Mouse (Mus musculus) stomach, postnatal 0 days (tissue): ENCODE data around the gene Nt5m. TPM values are rescaled to one million over a fixed set of nuclear protein-coding genes. Genes with fewer than 3 reads are reported as not detected.
A peak's percentile ranks its signal among the peaks of the same experiment; 100 is the strongest.

ENCODE experiments used
- ATAC-seq: fragments of 200-750 bp; cut with Nextera tagmentation; 2 replicates; pipeline ENCODE4 v1.8.0; 2017; ENCODE audit not compliant: low FRiP score, low TSS enrichment
- DNase-seq: peaks from one replicate; pipeline ENCODE4 v3.0.0-alpha.2; 2016; ENCODE audit warnings: low spot score
- H3K27ac ChIP-seq: fragments of 300-500 bp; sonication (generic); replicated peaks from 2 replicates; pipeline ENCODE4 v1.5.1; 2014; ENCODE audit warnings: mild to moderate bottlenecking, control low read depth
- H3K27me3 ChIP-seq: fragments of 300-500 bp; sonication (generic); 2 replicates; pipeline ENCODE4 v1.6.1; 2014; ENCODE audit warnings: low read length; ENCODE audit not compliant: control insufficient read depth, insufficient read depth
- H3K36me3 ChIP-seq: fragments of 300-500 bp; sonication (generic); 2 replicates; pipeline ENCODE4 v1.6.1; 2014; ENCODE audit warnings: low read length, mixed read lengths; ENCODE audit not compliant: control insufficient read depth, insufficient read depth
- H3K4me1 ChIP-seq: fragments of 300-500 bp; sonication (generic); replicated peaks from 2 replicates; pipeline ENCODE4 v1.6.1; 2014; ENCODE audit warnings: antibody characterized with exemption; ENCODE audit not compliant: control insufficient read depth, insufficient read depth
- H3K4me2 ChIP-seq: fragments of 300-500 bp; sonication (generic); replicated peaks from 2 replicates; pipeline ENCODE4 v1.6.1; 2014; ENCODE audit warnings: low read depth, mild to moderate bottlenecking, control low read depth, moderate library complexity
- H3K4me3 ChIP-seq: fragments of 300-500 bp; sonication (generic); 2 replicates; pipeline ENCODE4 v1.5.1; 2014; ENCODE audit warnings: low read depth, low read length, control low read depth
- H3K9ac ChIP-seq: fragments of 300-500 bp; sonication (generic); 2 replicates; pipeline ENCODE4 v1.6.1; 2014; ENCODE audit warnings: mild to moderate bottlenecking, low read length, control low read depth, mixed read lengths
- H3K9me3 ChIP-seq: fragments of 300-500 bp; sonication (generic); 2 replicates; pipeline ENCODE4 v1.6.1; 2016; ENCODE audit warnings: low read length; ENCODE audit not compliant: control insufficient read depth
- CTCF ChIP-seq: IDR thresholded peaks from 2 replicates; pipeline ENCODE4 v1.5.1; 2016; ENCODE audit warnings: antibody characterized with exemption, low read depth, mild to moderate bottlenecking, moderate library complexity
- EP300 ChIP-seq: optimal IDR thresholded peaks from 2 replicates; pipeline ENCODE3; 2016; ENCODE audit warnings: antibody characterized with exemption
- WGBS: fragments of 180-500 bp; shearing (Covaris S2); extraction: QIAGEN DNeasy Blood & Tissue Kit; methylation state at CpG from one replicate; pipeline ENCODE4 v1.1.7; 2014; 5-methylcytosine and 5-hydroxymethylcytosine counted together
- polyA plus RNA-seq: library from polyadenylated mRNA; unstranded; fragments of >200 nt; fragmentation: Nextera tagmentation; extraction: Ambion mirVana; gene quantifications from 2 replicates; pipeline ENCODE4 v1.2.1, GENCODE M21; 2015

Nt5m gene
- polyA plus RNA-seq, 1 experiment from 2014 or later: 21.9 TPM

GRCm38 (mm10) chr11:59894916-59895315 is 55.7 kb downstream of the Nt5m start:
- H3K4me2 ChIP-seq: no peak overlapping the region
- no peak overlapping the region for H3K9ac ChIP-seq
- no peak for TF ChIP-seq CTCF
- TF ChIP-seq EP300: no peak
- DNase-seq (no peak), ATAC-seq (no peak)
- H3K36me3 ChIP-seq: no peaks in the 10 kb centered on the region
- WGBS: 35% methylated on average over 6 of the region's 6 CpGs
- H3K4me3 ChIP-seq: no peak overlapping the region
- no peaks in the 10 kb centered on the region for H3K27me3 ChIP-seq
- H3K4me1 ChIP-seq: no peaks in the 10 kb centered on the region
- no peaks in the 10 kb centered on the region for H3K9me3 ChIP-seq
- no peak overlapping the region for H3K27ac ChIP-seq

- no peak for TF ChIP-seq CTCF
- WGBS: 32% methylated on average over 8 of the region's 8 CpGs
- ATAC-seq (no peak), DNase-seq (no peak)
- H3K4me1 ChIP-seq: no peaks in the 10 kb centered on the region
- H3K27ac ChIP-seq: no peak overlapping the region
- H3K36me3 ChIP-seq: no peaks in the 10 kb centered on the region
- no peaks in the 10 kb centered on the region for H3K27me3 ChIP-seq
- no peak overlapping the region for H3K9ac ChIP-seq
- H3K9me3 ChIP-seq: no peaks in the 10 kb centered on the region
- H3K4me3 ChIP-seq: no peak overlapping the region
- H3K4me2 ChIP-seq: no peak overlapping the region
These were observed 56.1 kb downstream of the Nt5m start for GRCm38 (mm10) chr11:59895316-59895715.

DNA sequence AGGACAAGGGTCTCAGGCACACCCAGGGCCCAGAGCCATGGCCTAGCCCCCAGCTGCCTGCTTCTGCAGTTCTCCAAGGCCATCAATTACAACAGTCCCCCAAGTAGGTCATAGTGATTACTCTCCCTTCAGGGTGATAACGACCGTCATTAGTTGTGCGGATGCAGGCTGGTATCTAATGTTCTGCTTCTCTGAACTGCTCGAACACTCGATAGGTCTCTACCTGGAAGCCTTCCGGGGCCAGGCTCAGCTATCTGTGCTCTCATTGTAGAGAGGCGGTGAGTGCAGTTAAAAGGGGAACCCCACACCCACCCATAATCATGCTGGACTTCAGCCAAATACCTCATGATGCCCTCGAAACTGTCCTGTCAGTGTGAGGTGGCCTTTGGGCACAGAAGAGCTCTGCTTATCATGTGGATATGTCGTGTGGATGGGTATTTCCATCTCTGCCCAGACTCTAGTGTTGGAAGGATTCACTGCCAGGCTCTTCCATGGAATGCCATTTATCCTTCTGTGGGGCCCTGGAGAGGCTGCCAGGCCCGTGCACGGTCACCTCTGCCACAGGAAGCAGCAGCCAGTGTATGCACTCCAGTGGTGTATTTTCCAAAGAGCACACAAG is 58.8 kb downstream of the Nt5m start:
- Histone ChIP-seq H3K4me1 (0 out of 2 replicates have a peak, but pooled peaks cover 3% of the 10 kb centered on the region), H3K36me3 (no peaks in the 10 kb centered on the region), H3K9ac (no peak overlapping the region), H3K4me2 (no peak overlapping the region), H3K27me3 (no peaks in the 10 kb centered on the region), H3K4me3 (no peak overlapping the region), H3K9me3 (no peaks in the 10 kb centered on the region), H3K27ac (no peak overlapping the region)
- no peak for DNase-seq
- TF ChIP-seq EP300: no peak
- no peak for TF ChIP-seq CTCF
- no peak for ATAC-seq
- WGBS: 62% methylated on average over 11 of the region's 11 CpGs

DNA sequence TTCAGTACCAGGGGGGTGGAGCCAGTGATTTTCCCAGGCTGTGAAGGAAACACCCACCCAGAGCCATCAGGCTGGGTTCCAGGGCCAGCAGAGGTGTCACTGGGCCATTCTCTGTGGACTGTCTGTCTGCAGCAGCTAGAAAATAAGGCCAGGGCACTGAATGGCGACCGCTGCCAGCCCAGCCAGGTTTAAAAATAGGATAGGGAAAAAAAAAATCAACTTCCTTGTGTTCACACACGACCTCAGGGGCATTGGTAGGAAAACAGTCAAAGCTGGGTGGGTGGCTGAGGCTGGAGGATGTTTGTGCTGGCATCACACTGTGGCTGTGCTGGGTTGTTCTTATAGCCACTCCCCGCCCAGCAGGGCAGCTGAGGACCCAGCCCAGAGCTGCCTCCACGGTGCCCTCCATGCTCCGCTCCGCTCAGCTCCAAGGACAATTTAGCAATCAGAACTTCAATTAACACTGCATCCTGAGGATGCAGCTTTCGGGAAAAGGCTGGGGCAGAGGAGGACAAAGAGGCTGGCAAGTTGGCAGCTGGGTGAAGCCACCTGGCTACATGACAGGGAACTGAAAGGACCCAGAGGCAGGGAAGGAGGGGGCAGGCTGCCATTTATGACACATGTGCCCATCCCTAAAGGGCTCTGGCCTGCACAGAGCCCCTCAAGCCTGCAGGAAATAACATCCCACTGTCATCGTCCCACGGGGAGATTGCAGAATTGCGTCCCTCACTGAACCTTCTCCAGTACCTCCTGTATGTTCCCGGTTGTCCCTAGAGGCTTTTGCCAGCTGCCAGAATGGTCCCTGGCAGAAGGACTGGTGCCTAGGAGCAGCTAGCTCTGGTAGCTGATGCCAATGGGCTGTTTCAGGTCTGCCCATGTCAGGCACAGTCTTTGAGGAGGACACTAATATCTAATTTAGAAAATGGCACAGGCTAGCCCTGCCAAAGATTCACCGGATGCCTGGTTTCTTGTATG is 60.8 kb downstream of the Nt5m start:
- DNase-seq (peak; percentile 39), ATAC-seq (no peak)
- WGBS: 66% methylated on average over 13 of the region's 13 CpGs
- H3K4me2 ChIP-seq: no peak overlapping the region
- no peak overlapping the region for H3K4me3 ChIP-seq
- no peaks in the 10 kb centered on the region for H3K9me3 ChIP-seq
- H3K4me1 ChIP-seq: 0 out of 2 replicates have a peak, but pooled peaks cover 3% of the 10 kb centered on the region
- no peaks in the 10 kb centered on the region for H3K36me3 ChIP-seq
- no peak overlapping the region for H3K9ac ChIP-seq
- TF ChIP-seq CTCF: no peak
- no peak for TF ChIP-seq EP300
- H3K27me3 ChIP-seq: no peaks in the 10 kb centered on the region
- H3K27ac ChIP-seq: no peak overlapping the region

DNA sequence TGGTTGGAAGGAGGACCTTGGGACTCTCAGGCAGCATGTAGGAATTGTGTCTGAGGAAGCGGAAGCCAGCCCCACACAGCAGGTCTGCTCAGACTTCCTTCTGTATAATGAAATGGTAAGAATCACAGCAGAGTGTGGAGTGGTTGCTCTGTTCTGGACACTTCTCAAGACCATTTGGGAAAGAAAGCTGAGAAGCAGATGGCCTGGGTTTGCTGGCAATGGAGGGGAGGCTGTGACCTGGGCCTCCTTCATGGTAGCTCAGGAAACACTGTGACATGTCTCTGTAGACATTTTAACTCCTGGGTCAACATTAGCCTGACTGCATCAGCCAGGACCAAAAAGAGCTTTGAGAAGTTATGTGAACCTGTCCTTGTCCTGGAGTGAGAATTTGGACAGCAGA is 61.7 kb downstream of the Nt5m start:
- DNase-seq: no peak
- ATAC-seq: no peak
- no peak overlapping the region for H3K9ac ChIP-seq
- H3K4me2 ChIP-seq: no peak overlapping the region
- 84% methylated on average over 1 of the region's 1 CpGs for WGBS
- no peak overlapping the region for H3K4me3 ChIP-seq
- TF ChIP-seq CTCF (no peak), EP300 (no peak)
- H3K27me3 ChIP-seq: no peaks in the 10 kb centered on the region
- no peaks in the 10 kb centered on the region for H3K9me3 ChIP-seq
- no peaks in the 10 kb centered on the region for H3K36me3 ChIP-seq
- H3K4me1 ChIP-seq: 0 out of 2 replicates have a peak, but pooled peaks cover 3% of the 10 kb centered on the region
- 0 out of 2 replicates have a peak overlapping the region, but pooled peaks have one; percentile 3 for H3K27ac ChIP-seq
